Mouse (Mus musculus) megakaryocyte-erythroid progenitor cell, adult 5-6 weeks (primary cell): ENCODE measurements around the gene Syt3. TPM values are rescaled to one million over a fixed set of nuclear protein-coding genes. Genes with fewer than 3 reads are reported as not detected.

ENCODE experiments used
- ATAC-seq: replicated peaks from 2 replicates; pipeline ENCODE4 v1.8.0; 2016; ENCODE audit warnings: mild to moderate bottlenecking, inconsistent platforms; ENCODE audit not compliant: severe bottlenecking, poor library complexity, low FRiP score, low TSS enrichment
- total RNA-seq, 2 experiments: library from RNA; stranded (forward) in 1 of 2; stranded (reverse) in 1 of 2; fragments of 200-1000, 215-1000 nt in 1 of 2; fragments of >200 nt in 1 of 2; fragmentation: Nextera tagmentation in 1 of 2; gene quantifications; 2 replicates each; pipeline ENCODE4 v1.2.3; 2014 to 2017

Gene Syt3
- total RNA-seq, 2 experiments from 2014 or later = 0.61 TPM; not detected in 1

DNA sequence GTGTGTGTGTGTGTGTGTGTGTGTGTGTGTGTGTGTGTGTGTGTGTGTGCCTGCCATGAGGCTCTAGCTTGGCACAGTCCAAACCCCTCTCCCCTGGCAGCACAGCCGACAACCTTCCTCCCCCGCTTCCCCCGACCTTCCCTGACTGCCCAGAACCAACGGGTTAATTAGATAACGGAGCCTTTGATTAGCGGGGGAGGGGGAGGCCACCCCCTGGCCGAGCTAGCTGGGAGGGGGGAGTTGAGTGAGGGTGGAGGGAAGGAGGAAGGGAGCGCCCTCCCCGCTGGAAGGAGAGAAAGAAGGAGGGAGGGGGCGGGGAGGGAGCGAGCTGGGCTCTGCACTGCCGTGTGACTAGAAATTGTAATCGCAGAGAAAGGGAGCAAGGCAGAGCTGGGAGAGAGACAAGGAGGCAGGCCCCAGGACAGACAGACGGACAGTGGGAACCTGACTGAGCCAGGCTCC lies 57.8 kb downstream of the Syt3 start:
- no peak for ATAC-seq

DNA sequence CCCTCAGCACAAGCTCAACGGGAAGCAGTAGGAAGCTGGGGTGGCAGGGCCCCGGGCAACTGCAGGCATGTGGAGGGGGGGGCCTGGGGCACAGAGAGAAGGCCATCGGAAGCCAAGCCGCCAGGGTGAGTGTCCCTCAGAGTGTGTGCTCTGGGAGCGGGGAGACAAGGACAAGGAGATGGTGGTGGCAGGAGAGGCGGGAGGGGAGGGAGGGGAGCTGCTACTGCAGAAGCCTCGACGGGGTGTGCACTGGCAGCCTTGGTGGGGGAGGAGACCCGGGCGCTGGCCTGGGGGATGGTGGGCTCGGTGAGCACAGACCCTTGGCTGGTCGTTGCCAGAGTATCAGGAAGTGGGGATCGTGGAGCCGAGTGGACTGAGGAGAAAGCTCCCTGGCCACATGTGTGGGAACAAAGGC lies 58.5 kb downstream of the Syt3 start:
- no peak for ATAC-seq

DNA sequence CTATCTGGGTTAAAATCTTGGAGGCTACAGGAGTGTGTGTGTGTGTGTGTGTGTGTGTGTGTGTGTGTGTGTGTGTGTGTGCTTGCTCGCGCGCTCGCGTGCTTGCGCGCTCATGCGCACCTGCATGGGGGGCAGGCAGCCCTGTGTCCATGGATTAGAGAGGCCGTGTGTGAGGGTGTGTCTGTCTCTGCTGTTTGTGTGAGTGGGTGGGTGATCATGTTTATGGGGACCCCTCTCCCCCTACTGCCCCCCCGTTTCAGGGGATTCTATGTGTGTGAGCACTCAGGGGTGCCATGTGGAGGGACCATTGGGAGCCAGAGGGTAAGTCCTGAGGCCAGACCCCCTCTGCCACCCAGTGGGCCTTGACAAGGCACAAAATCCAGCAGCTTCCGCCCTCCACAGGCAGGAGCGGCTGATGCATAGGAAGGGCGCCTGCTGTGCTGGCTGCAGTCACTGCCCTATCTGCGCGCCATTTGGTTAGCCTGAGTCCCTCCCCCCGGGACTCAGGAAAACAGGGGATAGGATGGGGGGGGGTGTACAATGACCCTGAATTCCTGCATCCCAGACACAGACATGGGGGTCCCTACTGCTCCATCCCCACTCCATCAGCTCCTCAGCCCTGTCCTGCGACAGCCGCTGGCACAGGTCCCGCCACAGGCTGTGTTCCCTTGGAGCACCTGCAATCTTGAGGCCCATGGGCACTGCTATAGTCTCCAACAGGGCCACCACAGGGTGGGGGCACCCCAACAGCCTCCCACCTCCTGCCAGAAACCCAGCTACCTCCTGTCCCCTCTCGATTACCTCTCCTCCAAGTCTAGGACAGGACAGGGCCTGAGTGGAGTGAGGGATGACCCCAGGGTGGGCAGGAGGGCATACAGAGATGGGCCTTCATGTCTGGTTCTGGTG lies 59.6 kb downstream of the Syt3 start:
- no peak for ATAC-seq

DNA sequence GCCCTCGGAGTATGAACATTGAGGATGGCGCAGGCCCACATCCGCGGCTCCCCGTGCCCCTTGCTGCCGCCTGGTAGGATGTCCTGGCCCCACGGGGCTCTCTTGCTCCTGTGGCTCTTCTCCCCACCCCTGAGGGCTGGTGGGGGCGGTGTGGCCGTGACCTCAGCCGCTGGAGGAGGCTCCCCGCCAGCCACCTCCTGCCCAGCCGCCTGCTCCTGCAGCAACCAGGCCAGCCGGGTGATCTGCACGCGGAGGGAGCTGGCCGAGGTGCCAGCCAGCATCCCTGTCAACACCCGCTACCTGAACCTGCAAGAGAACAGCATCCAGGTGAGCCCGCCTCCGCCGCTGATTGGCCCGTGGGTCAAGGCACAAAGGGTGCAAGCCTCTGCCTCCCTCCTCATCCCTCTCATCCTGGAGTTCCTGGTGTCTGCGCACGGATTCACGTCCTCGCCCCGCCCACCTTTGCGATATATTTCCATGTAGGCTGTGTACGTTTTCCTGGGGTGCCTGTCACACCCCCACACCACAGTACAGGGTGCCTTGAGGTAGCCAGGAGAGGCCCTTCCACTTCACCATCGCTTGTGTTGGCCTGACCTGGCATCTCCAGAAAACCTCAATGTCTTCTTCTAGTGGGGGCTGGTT lies 61.1 kb downstream of the Syt3 start:
- no peak for ATAC-seq

DNA sequence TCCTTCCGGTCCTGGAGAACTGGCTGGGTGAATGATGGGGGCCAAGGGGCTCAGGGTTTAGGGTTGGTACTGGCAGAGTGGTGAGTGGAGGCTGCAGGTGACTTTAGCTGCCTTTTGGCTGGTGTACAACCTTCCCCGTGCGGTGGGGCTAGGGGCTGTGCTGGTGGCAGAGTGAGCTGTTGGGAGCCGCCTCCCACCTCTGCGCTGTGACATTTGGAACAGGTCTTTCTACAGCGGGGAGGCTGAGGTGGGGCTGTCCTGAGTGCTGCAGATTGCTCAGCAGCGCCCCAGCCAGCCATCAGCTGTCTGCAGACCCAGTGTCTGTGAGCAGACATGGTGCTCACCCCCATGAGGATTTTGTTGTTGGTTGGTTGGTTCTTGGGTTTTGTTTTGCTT lies 61.6 kb downstream of the Syt3 start:
- no peak for ATAC-seq

DNA sequence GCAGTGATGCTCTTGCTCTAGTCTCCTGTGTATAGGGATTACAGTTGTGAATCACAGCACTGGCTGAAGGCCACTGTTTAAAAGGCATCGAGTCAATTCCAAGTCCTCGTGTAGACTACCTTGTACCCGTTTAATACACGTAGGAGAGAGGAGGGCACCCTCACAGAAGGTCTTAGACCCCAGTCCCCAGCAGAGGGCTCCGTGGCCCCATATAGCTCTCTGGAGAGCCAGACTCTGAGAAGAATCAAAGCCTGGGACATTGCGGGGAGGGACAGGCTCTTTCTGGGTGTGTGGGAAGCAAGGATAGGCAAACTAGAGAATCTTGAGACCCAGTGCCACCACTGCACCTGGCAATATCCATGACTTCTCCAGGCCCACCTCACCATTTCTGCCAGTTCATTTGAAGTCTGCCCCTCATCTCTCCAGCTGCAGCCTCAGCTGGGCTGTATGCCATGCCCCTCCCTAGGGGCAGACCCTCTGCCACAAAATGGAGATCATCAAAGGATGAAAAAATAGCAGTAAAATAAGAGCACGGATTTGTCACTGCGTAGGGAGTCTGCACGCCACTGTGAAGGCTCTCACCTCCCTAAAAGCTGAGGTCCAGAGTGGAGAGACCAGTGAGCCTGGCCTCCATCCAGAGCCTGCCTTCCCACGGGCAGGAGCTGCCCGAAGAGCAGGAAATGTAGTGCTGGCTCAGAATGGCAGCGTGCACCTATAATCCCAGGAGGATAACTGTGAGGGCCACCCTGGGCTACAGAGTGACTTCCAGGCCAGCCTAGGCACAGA lies 62.4 kb downstream of the Syt3 start:
- no peak for ATAC-seq

Other genes starting within 250 kb of the Syt3 start
- not detected in 2 replicates for gene Klk1b16, start 247.3 kb upstream of the Syt3 start, total RNA-seq (2014; fragmentation: Nextera tagmentation)
- not detected in 2 replicates for gene Klk1b16, start 247.3 kb upstream of the Syt3 start, total RNA-seq (2017)
- gene Klk1b24, start 195.9 kb upstream of the Syt3 start, total RNA-seq (2014; fragmentation: Nextera tagmentation) = not detected in 2 replicates
- gene Klk1b24, start 195.9 kb upstream of the Syt3 start, total RNA-seq (2017) = not detected in 2 replicates
- gene Klk1b3, start 185.9 kb upstream of the Syt3 start, total RNA-seq (2014; fragmentation: Nextera tagmentation) = not detected in 2 replicates
- gene Klk1b3, start 185.9 kb upstream of the Syt3 start, total RNA-seq (2017) = not detected in 2 replicates
- not detected in 2 replicates for gene Klk1b4, start 176.7 kb upstream of the Syt3 start, total RNA-seq (2014; fragmentation: Nextera tagmentation)
- not detected in 2 replicates for gene Klk1b4, start 176.7 kb upstream of the Syt3 start, total RNA-seq (2017)
- not detected in 2 replicates for gene Klk1b5, start 168.2 kb upstream of the Syt3 start, total RNA-seq (2014; fragmentation: Nextera tagmentation)
- gene Klk1b5, start 168.2 kb upstream of the Syt3 start, total RNA-seq (2017) = not detected in 2 replicates
- not detected in 2 replicates for gene Klk1, start 158.7 kb upstream of the Syt3 start, total RNA-seq (2014; fragmentation: Nextera tagmentation)
- gene Klk1, start 158.7 kb upstream of the Syt3 start, total RNA-seq (2017) = not detected in 2 replicates
- gene Gm36864, start 147.9 kb upstream of the Syt3 start, total RNA-seq (2014; fragmentation: Nextera tagmentation) = not detected in 2 replicates
- gene Gm36864, start 147.9 kb upstream of the Syt3 start, total RNA-seq (2017) = not detected in 2 replicates
- gene 1700028J19Rik, start 137.4 kb upstream of the Syt3 start, total RNA-seq (2014; fragmentation: Nextera tagmentation) = 1.2 TPM in 1 of 2 replicates, not detected in the other
- 0.46 TPM in 1 of 2 replicates, not detected in the other for gene 1700028J19Rik, start 137.4 kb upstream of the Syt3 start, total RNA-seq (2017)
- 93.5 and 176 TPM in 2 replicates for gene 2410002F23Rik, start 137.4 kb upstream of the Syt3 start, total RNA-seq (2014; fragmentation: Nextera tagmentation)
- 77.1 and 113 TPM in 2 replicates for gene 2410002F23Rik, start 137.4 kb upstream of the Syt3 start, total RNA-seq (2017)
- gene Acp4, start 126.7 kb upstream of the Syt3 start, total RNA-seq (2014; fragmentation: Nextera tagmentation) = not detected in 2 replicates
- not detected in 2 replicates for gene Acp4, start 126.7 kb upstream of the Syt3 start, total RNA-seq (2017)
- gene Gm15517, start 122.7 kb upstream of the Syt3 start, total RNA-seq (2014; fragmentation: Nextera tagmentation) = not detected in 2 replicates
- not detected in 2 replicates for gene Gm15517, start 122.7 kb upstream of the Syt3 start, total RNA-seq (2017)
- gene Clec11a, start 77.2 kb upstream of the Syt3 start, total RNA-seq (2014; fragmentation: Nextera tagmentation) = 0.74 and 0.77 TPM in 2 replicates
- 1.7 and 4.3 TPM in 2 replicates for gene Clec11a, start 77.2 kb upstream of the Syt3 start, total RNA-seq (2017)
- gene Shank1, start 73.8 kb upstream of the Syt3 start, total RNA-seq (2014; fragmentation: Nextera tagmentation) = 0.22 and 1.3 TPM in 2 replicates
- 0.27 TPM in 1 of 2 replicates, not detected in the other for gene Shank1, start 73.8 kb upstream of the Syt3 start, total RNA-seq (2017)
- gene 1700008O03Rik, start 1.7 kb downstream of the Syt3 start, total RNA-seq (2014; fragmentation: Nextera tagmentation) = not detected in 2 replicates
- 0.65 TPM in 1 of 2 replicates, not detected in the other for gene 1700008O03Rik, start 1.7 kb downstream of the Syt3 start, total RNA-seq (2017)
- not detected in 2 replicates for gene Lrrc4b, start 44.9 kb downstream of the Syt3 start, total RNA-seq (2014; fragmentation: Nextera tagmentation)
- not detected in 2 replicates for gene Lrrc4b, start 44.9 kb downstream of the Syt3 start, total RNA-seq (2017)
- gene Aspdh, start 81.3 kb downstream of the Syt3 start, total RNA-seq (2014; fragmentation: Nextera tagmentation) = not detected in 2 replicates
- gene Aspdh, start 81.3 kb downstream of the Syt3 start, total RNA-seq (2017) = not detected in 2 replicates
- gene Josd2, start 83.9 kb downstream of the Syt3 start, total RNA-seq (2014; fragmentation: Nextera tagmentation) = 73.4 and 96.5 TPM in 2 replicates
- 25.0 and 30.6 TPM in 2 replicates for gene Josd2, start 83.9 kb downstream of the Syt3 start, total RNA-seq (2017)
- gene Emc10, start 112.4 kb downstream of the Syt3 start, total RNA-seq (2014; fragmentation: Nextera tagmentation) = 62.8 and 83.9 TPM in 2 replicates
- 30.1 and 31.1 TPM in 2 replicates for gene Emc10, start 112.4 kb downstream of the Syt3 start, total RNA-seq (2017)
- not detected in 2 replicates for gene Fam71e1, start 112.5 kb downstream of the Syt3 start, total RNA-seq (2014; fragmentation: Nextera tagmentation)
- 0.75 TPM in 1 of 2 replicates, not detected in the other for gene Fam71e1, start 112.5 kb downstream of the Syt3 start, total RNA-seq (2017)
- 0.48 TPM in 1 of 2 replicates, not detected in the other for gene Mybpc2, start 140.6 kb downstream of the Syt3 start, total RNA-seq (2014; fragmentation: Nextera tagmentation)
- gene Mybpc2, start 140.6 kb downstream of the Syt3 start, total RNA-seq (2017) = not detected in 2 replicates
- 0.67 and 4.7 TPM in 2 replicates for gene Spib, start 148.0 kb downstream of the Syt3 start, total RNA-seq (2014; fragmentation: Nextera tagmentation)
- not detected in 2 replicates for gene Spib, start 148.0 kb downstream of the Syt3 start, total RNA-seq (2017)
- gene Pold1, start 164.7 kb downstream of the Syt3 start, total RNA-seq (2014; fragmentation: Nextera tagmentation) = 194 and 214 TPM in 2 replicates
- gene Pold1, start 164.7 kb downstream of the Syt3 start, total RNA-seq (2017) = 61.0 and 90.8 TPM in 2 replicates
- gene Nr1h2, start 169.8 kb downstream of the Syt3 start, total RNA-seq (2014; fragmentation: Nextera tagmentation) = 68.7 and 69.2 TPM in 2 replicates
- 28.8 and 59.9 TPM in 2 replicates for gene Nr1h2, start 169.8 kb downstream of the Syt3 start, total RNA-seq (2017)
- gene Napsa, start 188.3 kb downstream of the Syt3 start, total RNA-seq (2014; fragmentation: Nextera tagmentation) = 5.3 and 10.3 TPM in 2 replicates
- 2.0 and 11.0 TPM in 2 replicates for gene Napsa, start 188.3 kb downstream of the Syt3 start, total RNA-seq (2017)
- gene Kcnc3, start 206.6 kb downstream of the Syt3 start, total RNA-seq (2014; fragmentation: Nextera tagmentation) = 1.9 and 7.9 TPM in 2 replicates
- 0.11 TPM in 1 of 2 replicates, not detected in the other for gene Kcnc3, start 206.6 kb downstream of the Syt3 start, total RNA-seq (2017)